Mouse (Mus musculus) CD4-positive, CD25-positive, alpha-beta regulatory T cell, adult 2 months (primary cell): ENCODE results near the gene Pde8b.
A peak's percentile ranks its signal among the peaks of the same experiment; 100 is the strongest.

Experiments
- DNase-seq: peaks from one replicate; pipeline ENCODE4 v3.0.0-alpha.2; 2012; ENCODE audit warnings: low read depth, low spot score

Pde8b gene

GRCm38 (mm10) chr13:95082611-95083010 is 167.5 kb downstream of the Pde8b start:
- DNase-seq, result no peak

- DNase-seq, result no peak
Observed at GRCm38 (mm10) chr13:95081082-95081481, 169.1 kb downstream of the Pde8b start.

GRCm38 (mm10) chr13:95078492-95078891 is 171.6 kb downstream of the Pde8b start:
- no peak for DNase-seq

- DNase-seq, result no peak
Observed at GRCm38 (mm10) chr13:95077688-95078087, 172.4 kb downstream of the Pde8b start.

GRCm38 (mm10) chr13:95076142-95076541 is 174.0 kb downstream of the Pde8b start:
- no peak for DNase-seq

GRCm38 (mm10) chr13:95073445-95074172 is 176.5 kb downstream of the Pde8b start:
- no peak for DNase-seq

GRCm38 (mm10) chr13:95070268-95070667 is 179.9 kb downstream of the Pde8b start:
- DNase-seq, result peak; percentile 19

- DNase-seq, result peak; percentile 25
Observed at GRCm38 (mm10) chr13:95067854-95068253, 182.3 kb downstream of the Pde8b start.

GRCm38 (mm10) chr13:95063390-95064017 is 186.6 kb downstream of the Pde8b start:
- DNase-seq, result peak; percentile 64

GRCm38 (mm10) chr13:95058885-95059284 is 191.3 kb downstream of the Pde8b start:
- no peak for DNase-seq

- DNase-seq, result no peak
Observed at GRCm38 (mm10) chr13:95056501-95057280, 193.4 kb downstream of the Pde8b start.

- no peak for DNase-seq
Observed at GRCm38 (mm10) chr13:95055742-95056388, 194.3 kb downstream of the Pde8b start.

- no peak for DNase-seq
Observed at GRCm38 (mm10) chr13:95052421-95052820, 197.7 kb downstream of the Pde8b start.

GRCm38 (mm10) chr13:95050398-95050797 is 199.7 kb downstream of the Pde8b start:
- DNase-seq, result no peak

- DNase-seq, result no peak
Observed at GRCm38 (mm10) chr13:95044108-95044507, 206.0 kb downstream of the Pde8b start.

GRCm38 (mm10) chr13:95040140-95040738 is 209.9 kb downstream of the Pde8b start:
- DNase-seq, result no peak

GRCm38 (mm10) chr13:95038200-95038599 is 211.9 kb downstream of the Pde8b start:
- DNase-seq, result no peak

GRCm38 (mm10) chr13:95034715-95035114 is 215.4 kb downstream of the Pde8b start:
- DNase-seq, result no peak

GRCm38 (mm10) chr13:95034094-95034493 is 216.0 kb downstream of the Pde8b start:
- peak; percentile 7 for DNase-seq

- no peak for DNase-seq
Observed at GRCm38 (mm10) chr13:95032973-95033372, 217.2 kb downstream of the Pde8b start.

- DNase-seq, result no peak
Observed at GRCm38 (mm10) chr13:95032127-95032831, 217.9 kb downstream of the Pde8b start.
